Mouse (Mus musculus) cerebellum, adult 9-11 months (tissue): ENCODE data around the gene Adat1.

ENCODE experiments used
- DNase-seq: peaks from one replicate; pipeline ENCODE4 v3.0.0; 2022

The Adat1 gene

GRCm38 (mm10) chr8:111937184-111937583, 54.9 kb downstream of the Adat1 start:
- DNase-seq, result no peak

GRCm38 (mm10) chr8:111934201-111934600, 57.9 kb downstream of the Adat1 start:
- no peak for DNase-seq

- DNase-seq, result peak; percentile 95
These were observed 58.6 kb downstream of the Adat1 start, which contains the start of gene Tmem231 for GRCm38 (mm10) chr8:111933348-111934076. Gene Tmem231, minus strand, starts transcription at chr8:111933881.

- DNase-seq, result peak; percentile 72
These were observed 59.3 kb downstream of the Adat1 start for GRCm38 (mm10) chr8:111932580-111933336.

- no peak for DNase-seq
These were observed 60.4 kb downstream of the Adat1 start for GRCm38 (mm10) chr8:111931721-111932120.

GRCm38 (mm10) chr8:111929648-111930344, 62.3 kb downstream of the Adat1 start:
- DNase-seq, result no peak

GRCm38 (mm10) chr8:111924976-111925375, 67.1 kb downstream of the Adat1 start:
- DNase-seq, result no peak

GRCm38 (mm10) chr8:111923383-111923804, 68.7 kb downstream of the Adat1 start:
- peak; percentile 83 for DNase-seq

GRCm38 (mm10) chr8:111920971-111921370, 71.1 kb downstream of the Adat1 start:
- DNase-seq, result no peak

GRCm38 (mm10) chr8:111919663-111920062, 72.4 kb downstream of the Adat1 start:
- DNase-seq, result no peak
